Mouse (Mus musculus): ENCODE results near the gene Ednrb.

- TF ChIP-seq POLR2A (IDR thresholded peaks at IDR 0.05; ENCODE audit: insufficient read depth, low read length), result no peak
- TF ChIP-seq CTCF (IDR thresholded peaks at IDR 0.05; ENCODE audit: low read depth, low read length), result no peak
These were observed 66.8 kb downstream of the Ednrb start for GRCm38 (mm10) chr14:103777386-103777785.
